Mouse (Mus musculus) heart, embryonic 15.5 days (tissue): ENCODE results near the gene Htr2b. TPM values are rescaled to one million over a fixed set of nuclear protein-coding genes. Genes with fewer than 3 reads are reported as not detected.

Source experiments
- ATAC-seq: fragments of 200-750 bp; cut with Nextera tagmentation; replicated peaks from 2 replicates; pipeline ENCODE4 v1.8.0; 2017; ENCODE audit warnings: low read depth, moderate TSS enrichment; ENCODE audit not compliant: insufficient number of reproducible peaks, insufficient read depth, low FRiP score
- H3K27ac ChIP-seq: fragments of 300-500 bp; sonication (generic); 2 replicates; pipeline ENCODE4 v1.5.1; 2015; ENCODE audit warnings: mild to moderate bottlenecking, inconsistent platforms
- H3K27me3 ChIP-seq: fragments of 300-500 bp; sonication (generic); 2 replicates; pipeline ENCODE4 v1.6.1; 2015; ENCODE audit warnings: inconsistent platforms
- H3K36me3 ChIP-seq: fragments of 300-500 bp; sonication (generic); 2 replicates; pipeline ENCODE4 v1.6.1; 2015; ENCODE audit warnings: mild to moderate bottlenecking, inconsistent platforms
- H3K4me1 ChIP-seq: fragments of 300-500 bp; sonication (generic); replicated peaks from 2 replicates; pipeline ENCODE4 v1.6.1; 2015; ENCODE audit warnings: inconsistent platforms
- H3K4me2 ChIP-seq: fragments of 300-500 bp; sonication (generic); 2 replicates; pipeline ENCODE4 v1.6.1; 2015; ENCODE audit warnings: inconsistent platforms, mild to moderate bottlenecking, moderate library complexity
- H3K4me3 ChIP-seq: fragments of 300-500 bp; sonication (generic); 2 replicates; pipeline ENCODE4 v1.5.1; 2015; ENCODE audit warnings: mild to moderate bottlenecking, inconsistent platforms
- H3K9ac ChIP-seq: fragments of 300-500 bp; sonication (generic); 2 replicates; pipeline ENCODE4 v1.6.1; 2015; ENCODE audit warnings: mild to moderate bottlenecking, inconsistent platforms
- H3K9me3 ChIP-seq: fragments of 300-500 bp; sonication (generic); replicated peaks from 2 replicates; pipeline ENCODE4 v1.6.1; 2016; ENCODE audit warnings: inconsistent platforms
- WGBS: fragments of 180-500 bp; shearing (Covaris S2); methylation state at CpG from one replicate; pipeline ENCODE4 v1.1.7; 2015; ENCODE audit warnings: mixed read lengths; 5-methylcytosine and 5-hydroxymethylcytosine counted together
- polyA plus RNA-seq: library from polyadenylated mRNA; unstranded; fragments of >200 nt; fragmentation: Nextera tagmentation; extraction: Ambion mirVana; gene quantifications from 2 replicates; pipeline ENCODE4 v1.2.1, GENCODE M21; 2015

Htr2b gene
- polyA plus RNA-seq, 1 experiment from 2014 or later: 0.16 TPM

GRCm38 (mm10) chr1:86076565-86076964 lies 35.2 kb downstream of the Htr2b start:
- no peak overlapping the region for H3K27ac ChIP-seq
- no peak overlapping the region for H3K9ac ChIP-seq
- H3K36me3 ChIP-seq: peaks cover 72% of the 10 kb centered on the region
- H3K4me3 ChIP-seq: no peak overlapping the region
- H3K9me3 ChIP-seq: no peaks in the 10 kb centered on the region
- H3K4me1 ChIP-seq: no peaks in the 10 kb centered on the region
- H3K27me3 ChIP-seq: no peaks in the 10 kb centered on the region
- no peak for ATAC-seq
- WGBS: 92% methylated on average over 2 of the region's 2 CpGs
- no peak overlapping the region for H3K4me2 ChIP-seq

GRCm38 (mm10) chr1:86064271-86064991 lies 47.3 kb downstream of the Htr2b start, which contains the start of gene Psmd1:
Gene Psmd1 (plus strand): TSS chr1:86064387.
- no peaks in the 10 kb centered on the region for H3K27me3 ChIP-seq
- peaks cover 11% of the 10 kb centered on the region for H3K4me1 ChIP-seq
- peak within 1 kb of the TSS; percentile 97 for H3K9ac ChIP-seq
- peak; percentile 91 for ATAC-seq
- peak within 1 kb of the TSS; percentile 88 for H3K4me3 ChIP-seq
- H3K9me3 ChIP-seq: no peaks in the 10 kb centered on the region
- WGBS: 0% methylated on average over 47 of the region's 47 CpGs
- H3K36me3 ChIP-seq: 0 out of 2 replicates have a peak, but pooled peaks cover 3% of the 10 kb centered on the region
- peak within 1 kb of the TSS; percentile 79 for H3K27ac ChIP-seq
- peak within 1 kb of the TSS; percentile 65 for H3K4me2 ChIP-seq

GRCm38 (mm10) chr1:86062523-86062922 lies 49.2 kb downstream of the Htr2b start:
- H3K4me1 ChIP-seq: peaks cover 15% of the 10 kb centered on the region
- H3K27ac ChIP-seq: no peak overlapping the region
- no peaks in the 10 kb centered on the region for H3K9me3 ChIP-seq
- ATAC-seq: no peak
- no peak overlapping the region for H3K9ac ChIP-seq
- WGBS: 81% methylated on average over 6 of the region's 6 CpGs
- no peak overlapping the region for H3K4me3 ChIP-seq
- H3K36me3 ChIP-seq: no peaks in the 10 kb centered on the region
- no peaks in the 10 kb centered on the region for H3K27me3 ChIP-seq
- H3K4me2 ChIP-seq: no peak overlapping the region

GRCm38 (mm10) chr1:86058856-86059769 lies 52.7 kb downstream of the Htr2b start:
- no peak overlapping the region for H3K27ac ChIP-seq
- no peaks in the 10 kb centered on the region for H3K36me3 ChIP-seq
- H3K9ac ChIP-seq: peak overlapping the region; percentile 48
- peak overlapping the region; percentile 51 for H3K4me3 ChIP-seq
- H3K9me3 ChIP-seq: no peaks in the 10 kb centered on the region
- WGBS: 10% methylated on average over 21 of the region's 21 CpGs
- peak; percentile 74 for ATAC-seq
- peak overlapping the region; percentile 76 for H3K4me2 ChIP-seq
- H3K4me1 ChIP-seq: peaks cover 7% of the 10 kb centered on the region
- H3K27me3 ChIP-seq: no peaks in the 10 kb centered on the region

- Histone ChIP-seq H3K9ac (no peak overlapping the region), H3K27ac (no peak overlapping the region), H3K36me3 (no peaks in the 10 kb centered on the region), H3K9me3 (no peaks in the 10 kb centered on the region), H3K4me3 (no peak overlapping the region), H3K4me1 (peaks cover 10% of the 10 kb centered on the region), H3K27me3 (no peaks in the 10 kb centered on the region), H3K4me2 (no peak overlapping the region)
- WGBS: 87% methylated on average over 4 of the region's 4 CpGs
- no peak for ATAC-seq
Measured at GRCm38 (mm10) chr1:86056284-86056683, 55.5 kb downstream of the Htr2b start.

- no peak overlapping the region for H3K4me3 ChIP-seq
- H3K9me3 ChIP-seq: no peaks in the 10 kb centered on the region
- 47% methylated on average over 3 of the region's 3 CpGs for WGBS
- no peak overlapping the region for H3K4me2 ChIP-seq
- no peaks in the 10 kb centered on the region for H3K36me3 ChIP-seq
- ATAC-seq: no peak
- H3K9ac ChIP-seq: no peak overlapping the region
- no peaks in the 10 kb centered on the region for H3K27me3 ChIP-seq
- H3K27ac ChIP-seq: no peak overlapping the region
- peaks cover 10% of the 10 kb centered on the region for H3K4me1 ChIP-seq
Measured at GRCm38 (mm10) chr1:86054943-86055342, 56.8 kb downstream of the Htr2b start.

GRCm38 (mm10) chr1:86053198-86053921 lies 58.4 kb downstream of the Htr2b start:
- Histone ChIP-seq H3K9ac (no peak overlapping the region), H3K4me3 (no peak overlapping the region), H3K36me3 (no peaks in the 10 kb centered on the region), H3K4me1 (peaks cover 5% of the 10 kb centered on the region; the same call in 1 of the 2 replicates), H3K27me3 (peaks cover 7% of the 10 kb centered on the region; the same call in 1 of the 2 replicates), H3K27ac (no peak overlapping the region), H3K4me2 (no peak overlapping the region), H3K9me3 (no peaks in the 10 kb centered on the region)
- 61% methylated on average over 12 of the region's 12 CpGs for WGBS
- ATAC-seq: 0 out of 2 replicates have a peak, but pooled peaks have one; percentile 19

Other genes with a start within 250 kb of the Htr2b start
- 181 and 231 TPM in 2 replicates for gene Itm2c, start 217.7 kb downstream of the Htr2b start, polyA plus RNA-seq
- 0.04 and 0.18 TPM in 2 replicates for gene 4933407L21Rik, start 183.5 kb downstream of the Htr2b start, polyA plus RNA-seq
- 0.06 and 0.08 TPM in 2 replicates for gene Gpr55, start 151.0 kb downstream of the Htr2b start, polyA plus RNA-seq
- gene Spata3, start 95.2 kb downstream of the Htr2b start, polyA plus RNA-seq: not detected in 2 replicates
- 0.28 and 0.36 TPM in 2 replicates for gene 2810459M11Rik, start 66.1 kb downstream of the Htr2b start, polyA plus RNA-seq
- 113 and 125 TPM in 2 replicates for gene Psmd1, start 47.6 kb downstream of the Htr2b start, polyA plus RNA-seq
- gene Gm21972, start 21.7 kb upstream of the Htr2b start, polyA plus RNA-seq: 0.26 TPM in 1 of 2 replicates, not detected in the other
- 9.1 and 15.0 TPM in 2 replicates for gene Armc9, start 42.8 kb upstream of the Htr2b start, polyA plus RNA-seq
- 2.0 and 2.4 TPM in 2 replicates for gene B3gnt7, start 190.9 kb upstream of the Htr2b start, polyA plus RNA-seq
- 219 and 239 TPM in 2 replicates for gene Ncl, start 247.4 kb upstream of the Htr2b start, polyA plus RNA-seq